Mouse (Mus musculus) brain, embryonic 14.5 days (tissue): ENCODE data around the gene Btbd35f12. TPM values are rescaled to one million over a fixed set of nuclear protein-coding genes. Genes with fewer than 3 reads are reported as not detected.
"Not testable (repeated sequence)": the region's sequence is repeated elsewhere in the genome, so short reads cannot be mapped to it uniquely, and the experiment has no call there.

ENCODE experiments used
- DNase-seq: peaks from one replicate; pipeline ENCODE4 v3.0.0-alpha.2; 2011; ENCODE audit warnings: low read depth
- polyA plus RNA-seq: library from polyadenylated mRNA; depleted of rRNA; stranded (reverse); fragments of >200 nt; gene quantifications from 2 replicates; pipeline ENCODE4 v1.2.3, GENCODE M21; 2012; rRNA removed

Btbd35f12 gene
- not detected in 2 replicates for polyA plus RNA-seq

DNA sequence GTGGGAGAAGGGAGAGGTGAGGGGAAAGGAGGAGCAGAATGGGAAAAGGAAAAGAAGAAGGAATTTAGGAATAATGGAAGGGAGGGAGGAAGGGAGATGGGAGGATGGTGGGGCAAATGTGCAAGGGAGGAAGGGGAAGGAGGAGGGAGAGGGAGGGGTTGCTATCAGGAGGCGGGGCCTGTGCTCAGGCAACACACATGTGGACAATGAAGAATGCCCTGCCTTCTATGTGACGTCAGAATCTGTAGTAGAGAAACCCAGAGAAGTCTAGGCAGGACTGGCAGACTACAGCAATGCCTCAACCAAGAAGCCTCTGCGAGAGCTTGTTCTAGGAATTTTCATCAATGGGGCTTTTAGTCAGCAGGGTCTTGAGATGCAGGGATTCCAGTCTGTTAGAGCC is at the start of gene Btbd35f12:
TSS of gene Btbd35f12 (plus strand) at position 301 of the 400 bp plus-strand sequence.
- not testable (repeated sequence) for DNase-seq

DNA sequence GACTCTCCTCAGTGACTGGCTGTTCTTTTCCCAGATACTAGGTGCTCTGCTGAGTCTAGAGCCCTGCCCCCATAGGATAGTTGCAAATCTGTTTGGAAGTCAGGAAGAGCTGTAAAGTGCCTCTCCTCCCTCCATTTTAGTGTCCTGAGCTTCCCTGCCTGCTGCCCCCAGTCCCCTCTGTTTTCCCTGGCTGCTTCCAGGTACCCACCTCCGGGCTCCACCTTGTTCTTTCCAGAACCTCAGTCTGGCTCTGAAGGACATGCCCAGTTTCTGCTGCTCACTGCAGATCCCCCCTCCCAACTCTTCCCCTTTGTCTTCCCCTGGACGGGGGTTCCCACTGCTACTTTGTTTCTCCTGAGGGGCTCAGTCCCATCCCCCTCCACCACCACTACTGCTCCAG is 40.1 kb downstream of the Btbd35f12 start:
- not testable (repeated sequence) for DNase-seq

Other genes starting within 250 kb of the Btbd35f12 start
- not detected in 2 replicates for gene Spin2-ps6, start 78.5 kb upstream of the Btbd35f12 start, polyA plus RNA-seq